Mouse (Mus musculus) mouse trophoblast stem cell (cell line): ENCODE measurements around the gene Olfr1393.

Experiments used
- in situ Hi-C, 2 experiments: fragments of 300-500 bp; cut with MseI, MboI; formaldehyde crosslinking; loops; 2 replicates in 1 of 2; 3 replicates in 1 of 2; pipeline ENCODE4 v1.15.1; 2025

Olfr1393 gene

GRCm38 (mm10) chr11:49250422-49251379, 27.4 kb upstream of the Olfr1393 start:
- in situ Hi-C loops: loop anchor here in 1 of 2 experiments (10.0 kb wide), 1 partner anchor 376 kb away; the partner anchor contains the start of gene Irgm1

- in situ Hi-C loops: loop anchor here in 1 of 2 experiments (10.0 kb wide), 1 partner anchor 377 kb away; the partner anchor contains the start of gene Irgm1
Observed at GRCm38 (mm10) chr11:49251380-49251761, 26.7 kb upstream of the Olfr1393 start.

GRCm38 (mm10) chr11:49252048-49252447, 26.1 kb upstream of the Olfr1393 start:
- in situ Hi-C loops: loop anchor here in 1 of 2 experiments (10.0 kb wide), 1 partner anchor 377 kb away; the partner anchor contains the start of gene Irgm1

- in situ Hi-C loops: loop anchor here in 1 of 2 experiments (10.0 kb wide), 1 partner anchor 378 kb away; the partner anchor contains the start of gene Irgm1
Observed at GRCm38 (mm10) chr11:49253035-49253434, 25.1 kb upstream of the Olfr1393 start.

GRCm38 (mm10) chr11:49259296-49259695, 18.8 kb upstream of the Olfr1393 start:
- in situ Hi-C loops: loop anchor here in 1 of 2 experiments (10.0 kb wide), 1 partner anchor 384 kb away; the partner anchor contains the start of gene Irgm1

GRCm38 (mm10) chr11:49259829-49260228, 18.3 kb upstream of the Olfr1393 start:
- in situ Hi-C loops: loop anchor here (10.0 kb wide), 1 partner anchor 385 kb away; the partner anchor contains the start of gene Irgm1 (in 2 of the 2)

- in situ Hi-C loops: loop anchor here in 1 of 2 experiments (10.0 kb wide), 1 partner anchor 386 kb away; the partner anchor contains the start of gene Irgm1
Observed at GRCm38 (mm10) chr11:49260598-49261312, 17.3 kb upstream of the Olfr1393 start.

GRCm38 (mm10) chr11:49261313-49261855, 16.7 kb upstream of the Olfr1393 start:
- in situ Hi-C loops: loop anchor here in 1 of 2 experiments (10.0 kb wide), 1 partner anchor 387 kb away; the partner anchor contains the start of gene Irgm1

- in situ Hi-C loops: loop anchor here in 1 of 2 experiments (10.0 kb wide), 1 partner anchor 387 kb away; the partner anchor contains the start of gene Irgm1
Observed at GRCm38 (mm10) chr11:49262286-49262685, 15.8 kb upstream of the Olfr1393 start.

GRCm38 (mm10) chr11:49263149-49263548, 15.0 kb upstream of the Olfr1393 start:
- in situ Hi-C loops: loop anchor here in 1 of 2 experiments (10.0 kb wide), 1 partner anchor 388 kb away; the partner anchor contains the start of gene Irgm1

GRCm38 (mm10) chr11:49264081-49264480, 14.0 kb upstream of the Olfr1393 start:
- in situ Hi-C loops: loop anchor here in 1 of 2 experiments (10.0 kb wide), 1 partner anchor 389 kb away; the partner anchor contains the start of gene Irgm1

- in situ Hi-C loops: loop anchor here in 1 of 2 experiments (10.0 kb wide), 1 partner anchor 390 kb away; the partner anchor contains the start of gene Irgm1
Observed at GRCm38 (mm10) chr11:49264622-49265021, 13.5 kb upstream of the Olfr1393 start.

GRCm38 (mm10) chr11:49265101-49265500, 13.0 kb upstream of the Olfr1393 start:
- in situ Hi-C loops: loop anchor here in 1 of 2 experiments (10.0 kb wide), 1 partner anchor 390 kb away; the partner anchor contains the start of gene Irgm1

GRCm38 (mm10) chr11:49266671-49267070, 11.4 kb upstream of the Olfr1393 start:
- in situ Hi-C loops: loop anchor here in 1 of 2 experiments (10.0 kb wide), 1 partner anchor 392 kb away; the partner anchor contains the start of gene Irgm1

GRCm38 (mm10) chr11:49267316-49267715, 10.8 kb upstream of the Olfr1393 start:
- in situ Hi-C loops: loop anchor here in 1 of 2 experiments (10.0 kb wide), 1 partner anchor 393 kb away; the partner anchor contains the start of gene Irgm1

GRCm38 (mm10) chr11:49267970-49268579, 10.0 kb upstream of the Olfr1393 start:
- in situ Hi-C loops: loop anchor here in 1 of 2 experiments (10.0 kb wide), 1 partner anchor 393 kb away; the partner anchor contains the start of gene Irgm1

GRCm38 (mm10) chr11:49269761-49270160, 8.3 kb upstream of the Olfr1393 start:
- in situ Hi-C loops: loop anchor here (5.0 to 10.0 kb wide), 3 partner anchors 77 to 395 kb away; partner anchors contain the start of genes Btnl9 (in 1 of the 2) and Irgm1 (in 1 of the 2)

GRCm38 (mm10) chr11:49270368-49270767, 7.7 kb upstream of the Olfr1393 start:
- in situ Hi-C loops: loop anchor here (5.0 kb wide), 2 partner anchors 78 to 83 kb away; partner anchors contain the start of gene Btnl9 (in 1 of the 2)

GRCm38 (mm10) chr11:49271334-49271733, 6.8 kb upstream of the Olfr1393 start:
- in situ Hi-C loops: loop anchor here (5.0 kb wide), 2 partner anchors 79 to 84 kb away; partner anchors contain the start of gene Btnl9 (in 1 of the 2)
